Mouse (Mus musculus) forelimb bud, embryonic 11.5 days (tissue): ENCODE measurements around the gene Smyd5.
"Not testable (repeated sequence)": the region's sequence is repeated elsewhere in the genome, so short reads cannot be mapped to it uniquely, and the experiment has no call there.

Experiments used
- DNase-seq: peaks from one replicate; pipeline ENCODE4 v3.0.0-alpha.2; 2012; ENCODE audit warnings: low read depth, low spot score

The Smyd5 gene

DNA sequence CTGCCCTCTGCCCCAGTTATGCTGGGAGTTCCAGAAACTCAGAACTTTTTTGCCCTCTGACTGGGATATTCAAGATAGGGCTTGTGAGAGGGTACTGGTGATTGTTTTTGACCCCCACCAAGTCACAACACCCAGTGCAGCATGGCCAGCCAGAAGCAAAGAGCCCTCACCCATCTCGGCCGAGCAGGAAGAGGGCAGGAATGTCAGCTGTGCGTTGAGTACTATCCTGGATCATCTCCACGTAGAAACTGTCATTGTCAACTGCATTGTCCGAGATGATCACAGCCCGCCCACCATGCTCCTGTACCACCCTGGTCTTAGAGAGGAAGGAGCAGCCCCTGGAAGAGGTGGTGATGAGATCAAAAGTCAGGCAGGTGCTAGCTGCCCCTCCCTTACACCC lies 15.6 kb downstream of the Smyd5 start:
- DNase-seq: no peak

DNA sequence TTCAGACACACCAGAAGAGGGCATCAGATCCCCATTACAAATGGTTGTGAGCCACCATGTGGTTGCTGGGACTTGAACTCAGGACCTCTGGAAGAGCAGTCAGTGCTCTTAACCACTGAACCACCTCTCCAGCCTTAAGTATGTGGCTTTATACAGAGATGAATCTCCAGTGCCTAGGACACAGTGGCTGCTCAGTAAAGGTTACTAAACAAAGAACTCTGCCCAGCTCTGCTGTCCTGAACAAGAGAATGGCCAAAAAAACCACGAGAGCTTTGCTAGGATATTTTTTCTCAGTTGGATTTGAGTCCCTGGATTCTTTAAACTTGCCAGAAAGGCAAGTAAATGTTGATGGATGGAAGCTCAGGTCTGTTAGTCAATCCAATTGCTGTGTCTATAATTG lies 18.4 kb downstream of the Smyd5 start:
- not testable (repeated sequence) for DNase-seq

GRCm38 (mm10) chr6:85450697-85451663 lies 19.2 kb downstream of the Smyd5 start, which contains the start of gene Cct7:
TSS of gene Cct7 (plus strand) at chr6:85451514.
- peak; percentile 98 for DNase-seq

GRCm38 (mm10) chr6:85451664-85452410 lies 20.0 kb downstream of the Smyd5 start, which contains the start of gene Pradc1:
TSS of gene Pradc1 (minus strand) at chr6:85451970.
- DNase-seq: peak; percentile 96

DNA sequence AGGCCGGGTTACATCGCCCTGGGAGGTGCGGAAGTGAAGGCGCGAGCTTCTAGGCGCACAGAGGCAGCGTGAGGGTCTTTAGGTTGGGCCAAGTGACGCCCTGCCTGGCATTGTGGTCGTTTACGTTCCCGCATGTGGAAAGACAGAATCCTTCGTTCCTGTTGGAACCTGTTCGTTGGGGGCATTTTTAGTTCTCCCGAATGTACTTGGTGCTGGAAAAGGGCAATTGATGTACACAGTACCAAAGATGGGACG lies 20.5 kb downstream of the Smyd5 start:
- DNase-seq: no peak

DNA sequence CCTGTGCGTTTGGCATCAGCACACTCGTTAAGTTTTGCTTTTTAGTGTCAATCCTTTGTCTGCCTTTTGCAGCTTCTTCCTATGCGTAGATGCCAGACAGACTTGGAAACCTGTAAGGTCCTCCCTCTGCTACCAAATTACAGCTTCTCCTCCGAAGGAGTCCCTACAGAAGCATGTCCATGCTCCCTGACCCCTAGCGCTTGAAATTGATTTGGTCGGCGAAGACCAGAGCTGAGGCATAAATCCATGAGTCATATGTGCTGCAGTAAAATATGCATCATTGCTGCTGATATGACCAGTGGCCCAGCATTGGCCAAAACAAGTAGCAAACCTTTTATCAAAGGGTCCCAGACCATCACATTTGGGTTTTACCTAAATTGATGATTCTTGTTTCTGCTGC lies 21.0 kb downstream of the Smyd5 start:
- peak; percentile 18 for DNase-seq

DNA sequence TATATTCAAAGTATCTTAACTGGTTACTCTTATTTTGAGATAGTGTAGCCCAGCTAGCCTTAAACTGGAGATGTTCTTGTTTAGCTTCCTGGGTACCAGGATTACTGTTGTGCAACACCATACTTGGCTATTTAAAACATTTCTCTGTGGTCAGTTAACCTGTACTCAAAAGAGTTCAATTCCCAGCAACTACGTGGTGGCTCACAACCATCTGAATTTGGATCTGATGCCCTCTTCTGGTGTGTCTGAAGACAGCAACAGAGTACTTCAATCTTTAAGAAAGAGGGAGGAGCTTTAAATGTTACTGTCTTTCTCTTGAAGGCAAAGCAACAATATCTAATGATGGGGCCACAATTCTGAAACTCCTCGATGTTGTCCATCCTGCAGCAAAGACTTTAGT lies 27.8 kb downstream of the Smyd5 start:
- DNase-seq: no peak

- DNase-seq: no peak
Measured at GRCm38 (mm10) chr6:85465381-85465780, 33.6 kb downstream of the Smyd5 start.

DNA sequence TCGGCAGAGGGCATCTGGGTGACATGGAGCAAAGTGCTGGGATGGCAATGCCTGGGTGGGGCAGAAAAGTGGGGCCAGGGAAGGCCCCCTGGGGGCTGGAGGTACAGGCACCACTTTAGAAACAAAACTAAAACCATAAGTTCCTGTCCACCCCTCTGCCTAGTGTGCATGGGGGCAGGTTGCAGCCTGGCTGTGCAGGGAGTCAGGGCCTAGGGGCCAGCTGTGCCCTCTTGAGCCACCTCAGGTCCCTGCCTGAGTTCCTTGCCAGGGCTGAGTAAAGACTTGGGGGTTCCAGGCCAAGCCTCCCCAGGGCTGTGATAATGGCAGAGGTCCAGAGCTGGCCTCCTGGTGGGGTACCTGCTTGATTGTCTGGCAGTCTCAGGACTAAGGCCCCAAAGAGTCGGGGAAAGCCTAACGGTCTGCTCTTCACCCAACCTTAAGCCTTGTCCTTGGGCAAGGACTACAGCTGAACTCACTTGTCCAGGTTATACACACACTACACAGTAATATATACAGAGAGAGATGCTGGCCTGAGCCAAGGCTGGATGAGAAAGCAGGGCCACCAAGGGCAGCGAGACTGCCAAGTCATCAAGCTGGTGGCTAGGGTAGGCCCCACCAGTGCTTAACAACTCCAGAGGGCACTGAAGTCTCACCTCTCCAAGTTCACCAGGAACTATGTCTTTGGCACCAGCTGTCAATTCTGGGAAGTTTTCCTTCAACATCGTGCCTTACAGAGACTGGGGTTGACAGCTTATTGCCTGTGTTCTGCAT lies 38.1 kb downstream of the Smyd5 start:
- no peak for DNase-seq

DNA sequence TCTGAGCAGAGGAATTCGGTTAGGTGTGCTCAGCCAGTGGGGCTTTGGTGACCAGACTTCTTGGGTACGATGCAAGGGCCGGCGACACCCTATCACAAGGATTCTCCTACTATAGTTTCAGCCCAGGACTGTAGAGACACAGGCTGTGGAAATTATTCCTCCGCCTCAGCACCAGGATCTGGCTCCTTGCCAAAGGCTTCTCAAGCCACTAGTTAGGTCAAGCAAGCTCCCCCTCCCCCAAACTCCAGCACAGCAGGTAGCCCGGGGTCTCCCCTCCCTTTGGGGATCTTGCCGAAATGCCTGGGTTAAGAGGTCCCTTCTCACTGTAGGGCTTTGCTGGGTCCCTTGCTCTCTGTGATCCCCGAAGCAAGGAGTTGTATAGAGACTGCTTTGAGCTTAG lies 40.2 kb downstream of the Smyd5 start:
- DNase-seq: no peak

DNA sequence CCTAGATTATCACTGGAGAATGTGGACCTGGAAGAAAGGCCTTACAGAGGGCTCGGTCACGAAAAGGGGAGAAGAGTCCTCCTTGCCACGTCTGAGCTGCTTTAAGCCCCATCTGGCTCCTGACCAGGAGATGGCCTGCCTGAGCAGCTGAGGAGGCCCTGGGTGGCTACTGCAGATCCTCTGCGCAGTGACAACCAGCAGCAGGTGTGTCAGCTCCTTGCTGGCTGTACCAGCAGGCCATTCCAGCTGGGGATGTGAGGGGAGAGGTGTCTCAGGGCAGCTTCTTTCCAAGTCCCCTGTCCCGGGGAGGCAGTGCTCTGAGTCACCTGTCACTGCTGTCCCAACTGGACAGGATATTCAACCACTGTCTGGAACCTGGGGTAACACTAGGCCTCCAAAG lies 40.8 kb downstream of the Smyd5 start:
- DNase-seq: no peak

DNA sequence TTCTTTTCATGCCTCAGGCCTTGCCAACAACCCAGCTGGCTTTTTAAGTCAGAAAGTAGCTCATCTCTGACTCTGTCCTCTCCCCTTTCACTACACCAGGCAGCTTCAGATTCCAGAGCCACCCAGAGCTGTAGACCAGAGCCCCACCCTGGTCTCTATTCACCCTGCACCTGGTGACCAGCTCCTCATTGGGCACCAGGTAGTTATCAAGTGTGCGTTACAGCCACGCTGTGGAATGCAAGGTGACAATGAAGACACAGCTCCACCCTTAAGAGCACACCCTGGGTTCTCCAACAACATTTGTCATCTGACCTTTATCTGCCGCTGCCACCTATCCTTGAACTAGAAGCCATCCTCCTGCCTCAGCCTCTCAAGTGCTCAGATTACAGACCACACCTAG lies 43.8 kb downstream of the Smyd5 start:
- DNase-seq: no peak

GRCm38 (mm10) chr6:85477366-85477917 lies 45.7 kb downstream of the Smyd5 start:
- DNase-seq: peak; percentile 55

GRCm38 (mm10) chr6:85478416-85478815 lies 46.6 kb downstream of the Smyd5 start:
- DNase-seq: no peak

GRCm38 (mm10) chr6:85479979-85480378 lies 48.2 kb downstream of the Smyd5 start:
- DNase-seq: no peak

GRCm38 (mm10) chr6:85480685-85481084 lies 48.9 kb downstream of the Smyd5 start:
- DNase-seq: no peak

DNA sequence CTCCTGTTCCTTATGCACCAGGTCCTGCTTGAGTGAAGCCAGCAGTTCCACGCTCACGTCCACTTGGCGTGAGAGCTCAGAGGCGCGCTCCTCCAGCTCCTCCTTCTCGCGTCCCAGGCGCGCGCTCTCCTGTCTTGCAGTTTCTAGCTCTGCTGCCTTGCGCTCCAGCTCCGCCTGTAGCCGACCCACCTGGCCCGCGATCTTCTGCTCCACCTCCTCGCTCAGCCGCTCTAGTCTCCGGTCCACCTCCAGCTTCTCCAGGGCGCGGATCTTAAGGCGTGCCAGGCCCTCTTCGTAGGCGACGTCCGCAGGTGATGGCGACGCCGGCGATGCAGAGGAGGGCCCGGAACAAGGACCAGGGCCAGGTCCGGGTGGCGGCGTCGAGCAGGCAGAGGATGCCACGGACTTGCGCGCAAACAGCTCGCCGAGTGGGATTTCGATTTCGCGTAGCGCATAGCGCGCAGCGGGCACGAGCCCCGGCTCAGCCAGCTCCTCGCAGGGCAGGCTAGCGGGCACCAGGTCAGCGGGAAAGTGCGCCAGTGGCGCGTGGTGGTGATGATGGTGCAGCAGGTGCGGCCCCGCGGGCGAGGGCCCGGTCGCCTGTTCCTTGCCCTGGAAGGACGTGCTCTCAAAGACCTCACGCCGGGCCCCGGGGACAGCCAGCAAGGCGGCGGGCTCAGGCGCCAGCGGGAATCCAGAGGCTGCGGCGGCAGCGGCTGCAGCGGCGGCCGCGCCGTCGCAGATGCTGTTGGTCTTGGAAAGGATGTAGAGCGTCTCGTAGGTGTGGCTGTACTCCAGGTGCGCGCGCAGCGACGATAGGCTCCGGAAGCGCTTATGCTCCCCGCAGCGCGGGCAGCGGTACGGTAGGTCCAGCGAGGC lies 52.3 kb downstream of the Smyd5 start:
- DNase-seq: peak; percentile 58

DNA sequence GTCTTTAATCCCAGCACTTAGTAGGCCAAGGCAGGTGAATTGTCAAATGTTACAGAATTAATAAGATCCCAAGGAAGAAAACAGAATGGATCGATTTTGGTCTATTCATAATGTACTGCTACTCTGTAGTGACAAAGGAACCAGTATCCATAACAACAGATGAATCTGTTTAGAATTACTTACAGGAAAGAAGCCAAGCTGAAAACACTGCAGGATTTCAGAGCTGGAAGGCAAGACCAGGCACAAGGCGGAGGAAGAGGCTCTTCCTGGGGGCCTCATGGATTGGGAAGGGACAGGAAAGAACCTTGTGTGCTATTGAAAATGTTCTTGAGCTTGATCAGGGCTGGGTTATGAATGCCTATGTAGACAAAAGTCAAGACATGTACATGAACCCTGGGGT lies 53.9 kb downstream of the Smyd5 start:
- DNase-seq: no peak

- no peak for DNase-seq
Measured at GRCm38 (mm10) chr6:85488510-85488909, 56.7 kb downstream of the Smyd5 start.

GRCm38 (mm10) chr6:85489717-85490116 lies 57.9 kb downstream of the Smyd5 start:
- no peak for DNase-seq

DNA sequence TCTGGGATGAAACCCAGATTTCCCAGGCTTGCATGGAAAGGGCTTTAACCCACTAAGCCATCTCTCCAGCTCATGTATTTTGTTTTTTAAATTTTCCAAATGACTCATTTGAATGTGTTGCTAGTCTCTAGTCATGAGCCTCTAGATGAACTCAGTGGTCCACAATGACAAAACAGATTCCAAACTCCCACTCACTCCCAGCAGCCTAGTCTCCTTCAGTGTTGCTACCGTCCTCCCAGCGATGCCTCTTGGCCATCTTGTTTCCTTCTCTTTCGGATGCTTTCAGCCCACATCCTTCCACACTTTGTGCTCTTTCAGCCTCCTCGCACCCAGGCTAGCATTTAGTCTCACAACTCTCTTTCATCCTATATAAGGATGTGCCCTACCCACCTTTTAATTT lies 58.5 kb downstream of the Smyd5 start:
- DNase-seq: no peak
